Mouse (Mus musculus): ENCODE data around the gene Fktn.

Gene Fktn

GRCm38 (mm10) chr4:53825821-53826605 lies 112.2 kb downstream of the Fktn start, which contains the start of gene Tmem38b:
Gene Tmem38b (plus strand): TSS chr4:53826045.
- DNase-seq (ENCODE audit: low read depth in 2 of 2, low spot score in 2 of 2): peak; percentile 24 to 44

GRCm38 (mm10) chr4:53826641-53827248 lies 112.9 kb downstream of the Fktn start:
- DNase-seq (ENCODE audit: low read depth in 2 of 2, low spot score in 2 of 2): no peak

Measured in CD8-positive naive resting alpha-beta T cell, adult 2 months (primary cell).